Mouse (Mus musculus) embryonic fibroblast, embryonic 13.5 days (primary cell): ENCODE data around the gene Nat8f4.

Experiments
- CTCF ChIP-seq: IDR thresholded peaks from 2 replicates; pipeline ENCODE4 v1.5.1; 2011; ENCODE audit warnings: mild to moderate bottlenecking, control low read depth, low read length, moderate library complexity, borderline replicate concordance; ENCODE audit not compliant: insufficient read depth
- POLR2A ChIP-seq: IDR thresholded peaks from 2 replicates; pipeline ENCODE4 v1.6.1; 2011; ENCODE audit warnings: low read depth, mild to moderate bottlenecking, control low read depth, low read length, moderate library complexity

DNA sequence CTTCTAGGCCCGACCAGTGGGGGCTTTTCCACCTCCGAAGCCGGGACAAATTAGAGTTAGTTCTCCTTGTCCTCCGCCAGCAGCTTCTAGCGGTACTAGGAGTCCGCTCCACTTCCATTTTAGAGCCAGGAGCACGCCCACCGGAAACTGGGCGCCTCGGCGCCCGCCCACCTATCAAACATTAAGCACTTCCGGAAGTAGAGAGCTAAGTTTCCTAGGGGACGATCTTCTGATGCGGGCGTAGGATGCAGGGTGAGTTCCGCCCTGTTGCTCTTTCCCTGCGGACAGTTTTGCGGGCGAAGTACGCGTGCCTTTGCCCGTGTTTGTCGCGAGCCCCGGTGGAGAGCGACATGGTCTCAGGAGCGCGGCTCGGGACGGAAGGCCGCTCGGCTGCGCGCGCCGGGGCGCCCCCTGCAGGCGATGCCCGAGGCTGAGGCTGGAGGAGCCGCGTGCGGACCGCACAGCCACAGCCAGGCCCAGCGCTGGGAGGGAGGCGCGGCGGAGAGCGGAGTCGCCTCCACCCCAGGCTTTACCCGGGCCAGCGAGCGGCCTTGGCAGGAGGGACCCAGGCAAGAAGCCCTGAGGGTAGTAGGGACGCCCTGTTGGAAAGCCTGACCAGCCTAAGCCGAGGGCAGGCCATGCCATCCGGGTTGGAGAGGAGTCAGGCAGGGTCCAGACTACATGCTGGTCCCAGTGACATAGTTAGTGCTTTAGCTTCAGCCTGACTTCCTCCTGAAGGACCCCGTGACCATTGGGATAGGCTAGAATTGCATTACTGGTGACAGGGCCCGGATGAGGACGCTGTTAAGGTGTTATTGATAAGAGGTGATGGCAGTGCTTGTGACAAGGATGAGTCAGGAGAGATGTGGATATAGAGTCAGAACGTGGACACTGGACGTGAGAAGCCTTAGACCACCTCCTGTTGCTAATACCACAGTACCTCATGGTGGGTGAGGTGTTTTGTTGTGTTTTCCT, 11.1 kb upstream of the Nat8f4 start, which contains the start of gene Nat8f1:
- TF ChIP-seq CTCF (0 out of 2 replicates have a peak, but pooled peaks have one; percentile 12), POLR2A (peak; percentile 61)
